1 mouse cellular context compared by ENCODE assay signal in genomic region chr7:19834055-19834454, GRCm38 (mm10).
TF ChIP-seq lines count a peak whose summit lies in the region.

No protein-coding gene starts in this region.

TF ChIP-seq in MEL, 35 proteins besides CTCF, POLR2A, EP300 and RAD21:
- TF ChIP-seq SMC3 (IDR thresholded peaks at IDR 0.05; ENCODE audit: low read depth, low read length) (no peak), ZNF384 (IDR thresholded peaks at IDR 0.05; ENCODE audit: low read depth, low read length) (0 out of 2 replicates have a peak, but pooled peaks have one; percentile 42)
